Mouse (Mus musculus) thymus, adult 2 months (tissue): ENCODE results near the gene Mad1l1.

Experiments
- CTCF ChIP-seq: fragments of 200-500 bp; IDR thresholded peaks from 2 replicates; pipeline ENCODE4 v1.5.1; 2012; ENCODE audit warnings: mild to moderate bottlenecking, control low read depth, low read length, moderate library complexity, borderline replicate concordance; ENCODE audit not compliant: control insufficient read depth, poor library complexity, insufficient read depth; ENCODE audit errors: extremely low read depth
- POLR2A ChIP-seq: fragments of 200-500 bp; IDR thresholded peaks from 2 replicates; pipeline ENCODE4 v1.6.1; 2012; ENCODE audit warnings: mild to moderate bottlenecking, low read length, control low read depth, moderate library complexity; ENCODE audit not compliant: control insufficient read depth, poor library complexity, insufficient read depth; ENCODE audit errors: extremely low read depth

DNA sequence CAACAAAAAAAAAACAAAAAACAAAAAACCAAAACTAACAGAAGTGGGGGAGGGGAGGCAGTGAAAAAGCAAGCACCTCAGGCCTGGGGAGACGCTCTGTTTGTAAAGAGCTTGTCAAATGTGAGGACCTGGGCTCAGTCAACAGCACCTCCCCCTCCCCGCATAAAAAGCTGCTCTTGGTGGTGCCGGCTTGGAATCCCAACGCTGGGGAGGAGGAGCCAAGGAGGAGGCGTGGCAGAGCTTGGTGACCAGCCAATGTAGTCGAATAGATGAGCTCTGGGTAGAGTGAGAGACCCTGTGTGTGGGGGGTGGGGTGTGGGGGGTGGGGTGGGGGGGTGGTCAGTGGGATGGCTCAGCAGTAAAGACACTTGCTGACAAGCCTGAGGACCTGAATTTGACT is 322.4 kb downstream of the Mad1l1 start:
- TF ChIP-seq POLR2A (no peak), CTCF (no peak)
